Mouse (Mus musculus): ENCODE data around the gene Dnah7a.
"Not testable (repeated sequence)": the region's sequence is repeated elsewhere in the genome, so short reads cannot be mapped to it uniquely, and the experiment has no call there.

- TF ChIP-seq CTCF (conservative IDR thresholded peaks at IDR 0.05; ENCODE audit: insufficient read depth, insufficient read length, low read depth, low read length); POLR2A (IDR thresholded peaks at IDR 0.05; ENCODE audit: low read depth, low read length): not testable (repeated sequence)
Measured at GRCm38 (mm10) chr1:53635641-53636040, 70.9 kb downstream of the Dnah7a start.
